Mouse (Mus musculus): ENCODE results near the gene Usmg5. TPM values are rescaled to one million over a fixed set of nuclear protein-coding genes. Genes with fewer than 3 reads are reported as not detected.
"Not testable (repeated sequence)": the region's sequence is repeated elsewhere in the genome, so short reads cannot be mapped to it uniquely, and the experiment has no call there.

Gene Usmg5
- 1,312 and 1,558 TPM in 2 replicates for polyA plus RNA-seq (2015; fragmentation: Nextera tagmentation; extraction: Ambion mirVana)

DNA sequence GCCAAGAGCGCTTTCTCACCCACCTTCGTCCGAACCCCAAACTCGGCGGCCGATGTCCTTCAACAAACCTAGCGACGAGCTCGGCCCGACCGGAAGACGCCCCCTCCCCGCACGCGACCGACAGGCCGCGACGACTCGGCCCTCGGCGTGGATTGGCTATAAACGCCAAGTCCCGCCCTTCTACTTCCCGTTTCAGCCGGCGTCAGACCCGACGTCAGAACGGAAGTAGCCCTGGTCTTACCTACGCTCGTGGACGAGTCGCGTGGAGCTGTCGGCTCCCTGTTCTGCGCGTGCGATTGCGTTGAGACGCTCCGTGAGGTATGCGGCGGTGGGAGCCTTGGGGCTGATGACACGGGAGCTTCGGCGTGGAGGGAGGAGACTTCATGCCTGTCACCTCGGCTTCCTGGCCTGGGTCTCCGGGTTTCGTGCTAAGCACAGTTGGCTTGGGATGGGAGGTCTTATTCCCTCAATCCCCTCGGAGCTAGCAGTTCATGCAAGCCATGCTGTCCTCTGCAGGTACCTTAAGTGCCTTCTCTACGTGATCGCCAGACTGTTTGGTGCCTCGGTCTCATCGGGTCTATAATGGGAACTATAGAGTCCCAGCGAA, at the start of gene Usmg5, which contains the start of gene Pdcd11:
Usmg5 (minus strand) TSS at position 98 of the 607 bp plus-strand sequence.
Pdcd11 (plus strand) TSS at position 219 of the 607 bp plus-strand sequence.
- H3K36me3 ChIP-seq, result peaks cover 54% of the 10 kb centered on the region
- no peaks in the 10 kb centered on the region for H3K9me3 ChIP-seq (replicated peaks)
- WGBS, result under 1% methylated on average over 56 of the region's 56 CpGs
- peak within 1 kb of the TSS; percentile 98 for H3K9ac ChIP-seq
- peak within 1 kb of the TSS; percentile 90 for H3K4me3 ChIP-seq (replicated peaks)
- H3K27ac ChIP-seq, result peak within 1 kb of the TSS; percentile 91
- peak within 1 kb of the TSS; percentile 77 for H3K4me2 ChIP-seq
- peak; percentile 100 for ATAC-seq (replicated peaks; ENCODE audit: low FRiP score)
- H3K4me1 ChIP-seq, result peaks cover 19% of the 10 kb centered on the region
- no peaks in the 10 kb centered on the region for H3K27me3 ChIP-seq

DNA sequence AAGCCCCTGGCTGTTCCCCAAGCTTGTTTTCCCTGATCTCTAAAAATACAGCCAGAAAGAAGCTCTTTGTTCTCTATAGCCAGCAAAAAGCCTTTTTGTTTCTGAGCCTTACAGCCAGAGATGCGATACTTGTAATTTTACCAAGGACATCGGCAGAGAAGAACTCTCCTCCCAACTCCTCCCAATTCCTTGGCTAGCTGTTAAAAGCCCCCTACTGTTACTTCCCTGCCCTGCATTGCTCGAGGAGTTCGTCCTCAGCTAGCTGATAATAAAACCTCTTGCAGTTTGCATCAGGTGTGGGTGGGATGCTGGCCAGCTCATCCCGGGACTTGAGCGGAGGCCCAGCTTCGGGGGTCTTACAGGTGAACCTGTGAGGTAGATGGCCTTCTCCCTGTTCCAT, 49.2 kb upstream of the Usmg5 start:
- H3K9ac ChIP-seq; H3K27me3 ChIP-seq; H3K4me3 ChIP-seq (replicated peaks); H3K27ac ChIP-seq; H3K9me3 ChIP-seq (replicated peaks); H3K4me2 ChIP-seq; H3K36me3 ChIP-seq; ATAC-seq (replicated peaks; ENCODE audit: low FRiP score): not testable (repeated sequence)
- 28% methylated on average over 7 of the region's 7 CpGs for WGBS
- peaks cover 25% of the 10 kb centered on the region for H3K4me1 ChIP-seq

DNA sequence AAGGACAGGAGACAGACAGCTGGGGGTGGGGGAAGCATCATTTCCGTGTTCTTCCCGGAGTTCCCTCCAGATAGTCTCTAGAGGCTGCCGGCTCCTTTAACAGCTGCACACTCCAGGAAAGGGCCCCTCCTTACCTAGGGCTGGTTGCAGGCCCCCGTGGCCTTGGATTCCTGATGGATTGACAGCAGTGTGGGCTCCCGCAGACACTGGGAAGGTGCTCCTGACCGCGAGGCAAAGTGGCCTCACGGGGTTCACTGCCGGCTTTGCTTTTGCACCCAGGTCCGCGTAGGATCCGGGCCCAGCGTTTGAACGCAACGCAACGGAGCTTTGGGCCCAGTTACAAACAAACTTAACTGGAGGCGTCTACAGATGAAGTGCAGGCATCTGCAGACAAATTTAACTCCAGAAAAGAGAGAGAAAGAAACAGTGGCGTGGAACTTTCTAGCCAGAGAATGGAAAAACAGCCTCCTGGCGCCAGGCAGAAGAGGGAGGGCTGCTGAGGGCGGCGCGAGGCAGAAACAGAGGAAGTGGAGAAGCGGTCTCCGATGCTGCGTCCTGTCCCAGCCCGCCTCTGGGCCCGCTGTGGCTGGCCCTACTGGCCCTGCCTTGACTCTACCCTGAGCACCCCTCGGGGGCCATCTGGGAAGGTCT, 47.4 kb upstream of the Usmg5 start, which contains the start of gene Calhm2:
Calhm2 (minus strand) TSS at position 524 of the 651 bp plus-strand sequence.
- H3K27ac ChIP-seq, result peak within 1 kb of the TSS; percentile 85
- no peaks in the 10 kb centered on the region for H3K9me3 ChIP-seq (replicated peaks)
- H3K4me3 ChIP-seq (replicated peaks), result peak within 1 kb of the TSS; percentile 50
- H3K36me3 ChIP-seq, result peaks cover 7% of the 10 kb centered on the region
- H3K9ac ChIP-seq, result peak within 1 kb of the TSS; percentile 66
- H3K4me1 ChIP-seq, result peaks cover 25% of the 10 kb centered on the region
- ATAC-seq (replicated peaks; ENCODE audit: low FRiP score), result peak; percentile 64
- WGBS, result 6% methylated on average over 28 of the region's 28 CpGs
- peak within 1 kb of the TSS; percentile 76 for H3K4me2 ChIP-seq
- peaks cover 5% of the 10 kb centered on the region for H3K27me3 ChIP-seq

DNA sequence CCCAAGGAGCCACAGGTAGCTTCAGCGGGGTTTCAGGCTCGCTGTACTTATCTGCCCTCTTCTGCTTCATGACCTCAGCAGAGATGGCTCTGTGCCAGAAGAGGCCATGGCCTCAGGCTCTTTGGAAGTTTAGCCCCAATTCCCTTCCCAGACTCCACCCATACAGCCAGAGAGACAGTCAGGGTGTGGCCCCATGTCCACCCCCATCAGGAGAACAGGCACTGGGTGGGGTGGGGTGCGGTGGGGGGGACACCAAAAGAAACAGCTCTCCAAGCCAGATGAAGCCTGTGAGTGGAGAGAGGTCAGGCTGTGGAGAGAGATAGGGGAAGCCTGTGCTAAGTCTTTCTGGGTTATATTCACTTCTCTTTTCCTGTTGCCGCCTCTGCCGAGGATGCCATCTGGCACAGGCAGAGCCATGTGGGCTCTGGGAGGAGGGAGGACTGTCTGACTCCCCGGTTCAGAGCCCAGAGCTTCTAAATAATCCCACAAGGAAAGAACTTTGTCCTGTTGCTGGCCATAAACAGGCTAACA, 46.7 kb upstream of the Usmg5 start:
- Histone ChIP-seq H3K4me2 (peak overlapping the region; percentile 76), H3K27me3 (peaks cover 5% of the 10 kb centered on the region), H3K4me3 (replicated peaks) (peak overlapping the region; percentile 50), H3K36me3 (peaks cover 15% of the 10 kb centered on the region), H3K9ac (peak overlapping the region; percentile 66), H3K27ac (peak overlapping the region; percentile 85), H3K4me1 (peaks cover 25% of the 10 kb centered on the region), H3K9me3 (replicated peaks) (no peaks in the 10 kb centered on the region)
- ATAC-seq (replicated peaks; ENCODE audit: low FRiP score), result peak; percentile 29
- 15% methylated on average over 6 of the region's 6 CpGs for whole genome bisulfite sequencing

DNA sequence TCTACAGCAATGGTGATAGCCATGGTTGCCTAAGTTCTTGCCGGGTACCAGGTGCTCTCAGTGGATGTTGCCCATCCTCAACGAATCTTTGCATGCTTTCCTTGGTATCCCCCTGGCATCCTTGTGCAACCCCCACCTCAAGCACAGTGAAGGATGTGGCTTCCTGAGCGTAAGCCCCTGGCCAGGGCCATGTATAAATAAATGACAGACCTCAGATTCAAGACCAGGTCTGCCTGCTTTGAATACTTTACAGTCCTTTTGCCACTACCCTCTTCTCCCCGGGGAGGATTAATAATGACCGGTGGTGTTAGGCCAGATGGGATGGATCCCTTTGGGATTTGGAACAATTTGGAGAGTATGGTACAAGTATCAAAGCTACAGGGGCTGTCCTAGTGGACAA, 45.7 kb upstream of the Usmg5 start:
- no peak for ATAC-seq (replicated peaks; ENCODE audit: low FRiP score)
- no peak overlapping the region for H3K9ac ChIP-seq
- 0 out of 2 replicates have a peak overlapping the region, but pooled peaks have one; percentile 76 for H3K4me2 ChIP-seq
- no peaks in the 10 kb centered on the region for H3K9me3 ChIP-seq (replicated peaks)
- H3K36me3 ChIP-seq, result peaks cover 25% of the 10 kb centered on the region
- H3K4me3 ChIP-seq (replicated peaks), result no peak overlapping the region
- 82% methylated on average over 5 of the region's 5 CpGs for WGBS
- peaks cover 5% of the 10 kb centered on the region for H3K27me3 ChIP-seq
- H3K27ac ChIP-seq, result no peak overlapping the region
- peaks cover 25% of the 10 kb centered on the region for H3K4me1 ChIP-seq

DNA sequence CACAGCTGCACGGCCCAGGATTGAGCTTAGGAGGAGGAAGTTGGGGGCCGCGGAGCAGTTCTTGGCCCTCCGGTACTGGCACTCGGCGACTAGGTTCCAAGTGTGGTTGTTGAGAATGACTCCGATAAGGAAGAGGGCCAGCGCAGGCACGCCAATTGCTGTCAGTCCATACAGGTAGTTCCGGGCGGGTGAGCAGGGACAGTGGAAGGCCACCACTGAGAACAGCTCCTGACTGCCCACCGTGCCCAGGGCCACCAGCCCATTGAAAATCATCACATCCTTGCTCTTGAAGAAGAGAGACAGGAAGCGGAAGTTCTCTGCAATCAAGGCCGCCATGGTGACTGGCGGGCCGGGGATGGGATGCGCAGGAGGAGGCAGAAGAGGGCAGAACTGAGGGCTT, 45.1 kb upstream of the Usmg5 start:
- no peak overlapping the region for H3K9ac ChIP-seq
- no peak for ATAC-seq (replicated peaks; ENCODE audit: low FRiP score)
- WGBS, result 91% methylated on average over 17 of the region's 17 CpGs
- H3K9me3 ChIP-seq (replicated peaks), result no peaks in the 10 kb centered on the region
- peaks cover 5% of the 10 kb centered on the region; the same call in 1 of the 2 replicates for H3K27me3 ChIP-seq
- H3K4me2 ChIP-seq, result no peak overlapping the region
- H3K36me3 ChIP-seq, result peaks cover 31% of the 10 kb centered on the region
- H3K4me1 ChIP-seq, result peaks cover 25% of the 10 kb centered on the region
- no peak overlapping the region for H3K27ac ChIP-seq
- H3K4me3 ChIP-seq (replicated peaks), result no peak overlapping the region

DNA sequence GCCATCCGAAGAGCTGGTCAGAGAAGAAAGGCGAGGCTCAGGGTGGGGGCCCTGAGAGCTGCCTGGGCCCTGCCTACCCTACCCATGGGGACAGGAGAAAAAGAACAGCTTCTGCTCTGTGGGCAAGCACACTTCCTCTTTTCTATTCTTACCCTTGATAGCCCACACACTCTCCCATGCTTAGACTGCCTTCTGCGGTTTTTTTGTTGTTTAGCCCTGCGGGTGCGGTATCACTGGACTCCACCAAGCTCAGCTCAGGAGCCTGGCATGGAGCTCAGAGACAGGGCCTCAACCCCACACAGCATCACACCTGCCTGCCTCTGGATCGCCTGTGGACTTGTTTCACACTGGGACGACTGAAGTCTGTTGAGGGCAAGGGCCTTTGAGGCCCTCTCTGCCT, 42.7 kb upstream of the Usmg5 start:
- H3K27ac ChIP-seq, result no peak overlapping the region
- H3K36me3 ChIP-seq, result peaks cover 55% of the 10 kb centered on the region
- H3K4me2 ChIP-seq, result no peak overlapping the region
- no peak overlapping the region for H3K4me3 ChIP-seq (replicated peaks)
- H3K9ac ChIP-seq, result no peak overlapping the region
- peaks cover 18% of the 10 kb centered on the region for H3K4me1 ChIP-seq
- no peaks in the 10 kb centered on the region for H3K27me3 ChIP-seq
- WGBS, result 92% methylated on average over 7 of the region's 7 CpGs
- no peak for ATAC-seq (replicated peaks; ENCODE audit: low FRiP score)
- H3K9me3 ChIP-seq (replicated peaks), result no peaks in the 10 kb centered on the region

DNA sequence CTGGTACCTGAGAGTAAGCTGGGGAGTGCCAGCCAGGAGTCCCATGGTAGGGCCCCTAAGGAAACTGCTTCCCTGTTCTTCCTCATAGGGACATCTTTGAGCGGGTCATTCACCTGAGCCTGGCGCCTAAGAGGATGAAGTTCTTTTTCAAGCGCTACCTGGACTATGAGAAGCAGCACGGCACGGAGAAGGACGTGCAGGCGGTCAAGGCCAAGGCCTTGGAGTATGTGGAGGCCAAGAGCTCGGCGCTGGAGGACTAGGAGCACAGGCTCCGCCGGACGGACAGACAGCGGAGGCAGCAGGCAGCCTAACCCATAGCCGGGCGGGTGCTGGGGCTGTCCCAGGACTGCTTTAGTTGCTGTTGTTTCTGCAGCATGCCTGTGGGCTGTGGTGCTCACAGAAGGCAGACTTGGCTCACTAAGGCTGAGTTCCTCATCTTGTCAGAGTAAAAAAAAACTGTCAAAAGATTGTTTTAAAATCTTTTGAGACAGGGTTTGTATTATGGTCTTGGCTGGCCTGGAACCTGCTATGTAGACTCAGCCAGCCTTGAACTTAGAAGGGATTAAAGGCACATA, 40.2 kb upstream of the Usmg5 start:
- Histone ChIP-seq H3K4me2 (no peak overlapping the region), H3K9ac (no peak overlapping the region), H3K36me3 (peaks cover 80% of the 10 kb centered on the region), H3K4me1 (no peaks in the 10 kb centered on the region), H3K9me3 (replicated peaks) (no peaks in the 10 kb centered on the region), H3K27me3 (no peaks in the 10 kb centered on the region), H3K27ac (no peak overlapping the region), H3K4me3 (replicated peaks) (no peak overlapping the region)
- WGBS, result 97% methylated on average over 15 of the region's 15 CpGs
- ATAC-seq (replicated peaks; ENCODE audit: low FRiP score), result no peak

DNA sequence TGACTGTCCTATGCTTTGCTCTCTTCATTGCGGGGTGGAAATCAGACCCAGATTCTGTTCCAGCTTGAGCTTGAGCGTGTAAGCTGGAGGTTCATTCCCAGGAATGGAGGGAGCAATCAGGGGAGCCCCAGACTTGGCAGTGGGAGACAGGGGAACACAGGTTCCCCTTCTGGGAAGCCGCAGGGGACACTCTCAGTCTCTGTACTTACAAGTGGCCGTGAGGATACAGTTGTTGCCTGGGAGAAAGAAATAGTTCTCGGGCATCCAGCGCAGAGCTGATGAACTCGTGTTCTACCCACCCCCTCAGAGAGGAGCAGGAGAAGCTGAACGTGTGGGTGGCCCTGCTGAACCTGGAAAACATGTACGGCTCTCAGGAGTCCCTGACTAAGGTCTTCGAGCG, 38.4 kb upstream of the Usmg5 start:
- Histone ChIP-seq H3K27ac (no peak overlapping the region), H3K9ac (no peak overlapping the region), H3K4me3 (replicated peaks) (no peak overlapping the region), H3K27me3 (no peaks in the 10 kb centered on the region), H3K4me1 (no peaks in the 10 kb centered on the region), H3K4me2 (no peak overlapping the region), H3K36me3 (peaks cover 98% of the 10 kb centered on the region), H3K9me3 (replicated peaks) (no peaks in the 10 kb centered on the region)
- 90% methylated on average over 11 of the region's 11 CpGs for WGBS
- no peak for ATAC-seq (replicated peaks; ENCODE audit: low FRiP score)

DNA sequence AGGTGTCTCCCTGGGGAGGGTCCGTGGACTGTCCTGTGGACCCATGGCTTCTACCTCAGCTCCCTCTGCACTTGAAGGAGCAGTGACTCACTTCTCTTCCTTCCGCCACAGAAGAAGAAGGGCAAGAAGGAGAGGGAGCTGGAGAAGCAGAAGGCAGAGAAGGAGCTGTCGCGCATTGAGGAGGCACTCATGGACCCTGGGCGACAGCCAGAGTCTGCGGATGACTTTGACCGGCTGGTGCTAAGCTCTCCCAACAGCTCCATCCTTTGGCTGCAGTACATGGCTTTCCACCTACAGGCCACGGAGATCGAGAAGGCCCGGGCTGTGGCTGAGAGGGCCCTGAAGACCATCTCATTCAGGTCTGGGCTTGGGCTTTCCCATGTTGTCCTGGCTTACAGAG, 37.7 kb upstream of the Usmg5 start:
- Histone ChIP-seq H3K36me3 (peaks cover 99% of the 10 kb centered on the region), H3K9me3 (replicated peaks) (no peaks in the 10 kb centered on the region), H3K9ac (no peak overlapping the region), H3K27me3 (no peaks in the 10 kb centered on the region), H3K4me2 (no peak overlapping the region), H3K27ac (no peak overlapping the region), H3K4me1 (no peaks in the 10 kb centered on the region), H3K4me3 (replicated peaks) (no peak overlapping the region)
- ATAC-seq (replicated peaks; ENCODE audit: low FRiP score), result no peak
- WGBS, result 94% methylated on average over 10 of the region's 10 CpGs

DNA sequence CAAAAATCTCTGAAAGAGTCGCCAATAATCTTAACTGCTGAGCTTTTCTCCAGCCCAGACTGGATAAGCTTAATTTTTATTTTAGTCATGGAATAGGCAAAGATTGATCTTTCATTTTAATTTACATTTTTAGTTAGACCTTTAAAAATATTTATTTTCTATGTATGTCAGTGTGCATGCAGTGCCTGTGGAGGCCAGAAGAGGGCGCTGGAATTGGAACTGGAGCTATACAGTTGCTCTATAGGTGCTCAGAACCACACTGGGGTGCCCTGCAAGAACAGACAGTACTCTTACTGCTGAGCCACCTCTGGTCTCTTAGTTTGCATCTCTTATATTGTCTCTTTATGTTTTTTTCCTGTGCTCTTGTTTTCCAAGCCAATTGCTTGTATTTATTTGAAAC, 32.4 kb upstream of the Usmg5 start:
- Histone ChIP-seq H3K4me2 (no peak overlapping the region), H3K4me3 (replicated peaks) (no peak overlapping the region), H3K36me3 (peaks cover 89% of the 10 kb centered on the region), H3K9ac (no peak overlapping the region), H3K27me3 (no peaks in the 10 kb centered on the region), H3K27ac (no peak overlapping the region), H3K4me1 (no peaks in the 10 kb centered on the region), H3K9me3 (replicated peaks) (no peaks in the 10 kb centered on the region)
- 30% methylated on average over 2 of the region's 2 CpGs for WGBS
- no peak for ATAC-seq (replicated peaks; ENCODE audit: low FRiP score)

DNA sequence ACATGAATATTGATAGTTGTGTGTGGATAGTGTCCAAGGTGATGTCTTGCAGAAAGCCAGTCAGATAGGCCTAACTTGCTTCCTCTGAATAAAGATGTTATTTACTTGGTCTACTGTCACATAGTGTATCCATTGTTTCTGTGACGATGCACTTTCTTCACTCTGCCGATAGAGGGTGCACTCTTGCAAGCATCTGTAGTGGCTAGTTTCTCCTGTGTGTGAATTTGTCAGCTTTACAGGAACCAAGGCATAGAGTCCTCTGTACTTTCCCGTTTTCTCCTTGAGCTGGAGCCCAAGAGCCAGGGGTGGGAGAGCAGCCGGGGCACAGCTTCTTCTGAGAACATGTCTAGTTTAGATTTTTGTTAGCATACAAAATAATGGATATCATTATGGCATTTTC, 30.6 kb upstream of the Usmg5 start:
- no peaks in the 10 kb centered on the region for H3K27me3 ChIP-seq

More for the DNA sequence above, 30.6 kb upstream of the Usmg5 start:
- Histone ChIP-seq H3K9me3 (replicated peaks) (no peaks in the 10 kb centered on the region), H3K36me3 (peaks cover 89% of the 10 kb centered on the region), H3K4me1 (no peaks in the 10 kb centered on the region), H3K9ac (no peak overlapping the region), H3K4me2 (no peak overlapping the region), H3K27ac (no peak overlapping the region), H3K4me3 (replicated peaks) (no peak overlapping the region)
- WGBS, result 48% methylated on average over 4 of the region's 4 CpGs
- no peak for ATAC-seq (replicated peaks; ENCODE audit: low FRiP score)

All from kidney, embryonic 15.5 days (tissue).